Mouse (Mus musculus) macrophage (primary cell): ENCODE measurements around the gene Gm5168. TPM values are rescaled to one million over a fixed set of nuclear protein-coding genes. Genes with fewer than 3 reads are reported as not detected.
"Not testable (repeated sequence)": the region's sequence is repeated elsewhere in the genome, so short reads cannot be mapped to it uniquely, and the experiment has no call there.

Experiments used
- H3K27ac ChIP-seq: fragments of 350-480 bp; formaldehyde crosslinking; 2 replicates; pipeline ENCODE4 v1.9.0; 2021
- H3K36me3 ChIP-seq: fragments of 350-480 bp; formaldehyde crosslinking; 2 replicates; pipeline ENCODE4 v1.9.0; 2021; ENCODE audit errors: inconsistent target
- H3K4me3 ChIP-seq: fragments of 350-480 bp; formaldehyde crosslinking; 2 replicates; pipeline ENCODE4 v1.9.0; 2021; ENCODE audit errors: inconsistent target
- H3K79me2 ChIP-seq: fragments of 350-480 bp; formaldehyde crosslinking; 2 replicates; pipeline ENCODE4 v1.9.0; 2021; ENCODE audit errors: inconsistent target
- WGBS: methylation state at CpG from one replicate; pipeline ENCODE4 v1.1.7; 2026; ENCODE audit warnings: inconsistent platforms; ENCODE audit not compliant: missing documents; 5-methylcytosine and 5-hydroxymethylcytosine counted together
- polyA plus RNA-seq: library from polyadenylated mRNA; stranded (reverse); fragments of 250-400 nt; gene quantifications from 3 replicates; pipeline ENCODE4 v1.2.4, GENCODE M21; 2018; ENCODE audit warnings: inconsistent platforms
- total RNA-seq, 78 experiments: library from RNA; depleted of rRNA; stranded (reverse); fragments of 250-400 nt; gene quantifications; 1 replicate in 9 of 78; 2 replicates in 24 of 78; 3 replicates in 43 of 78; 4 replicates in 2 of 78; pipeline ENCODE4 v1.2.4; 2018; ENCODE audit warnings: inconsistent platforms in 56 of 78

Gene Gm5168
- total RNA-seq (2018; cell fraction: chromatin; rRNA removed): not detected
- not detected for total RNA-seq (2018; cell fraction: cytosol; rRNA removed)
- total RNA-seq (2018; cell fraction: nucleus; rRNA removed): not detected
- not detected in 3 replicates for polyA plus RNA-seq

DNA sequence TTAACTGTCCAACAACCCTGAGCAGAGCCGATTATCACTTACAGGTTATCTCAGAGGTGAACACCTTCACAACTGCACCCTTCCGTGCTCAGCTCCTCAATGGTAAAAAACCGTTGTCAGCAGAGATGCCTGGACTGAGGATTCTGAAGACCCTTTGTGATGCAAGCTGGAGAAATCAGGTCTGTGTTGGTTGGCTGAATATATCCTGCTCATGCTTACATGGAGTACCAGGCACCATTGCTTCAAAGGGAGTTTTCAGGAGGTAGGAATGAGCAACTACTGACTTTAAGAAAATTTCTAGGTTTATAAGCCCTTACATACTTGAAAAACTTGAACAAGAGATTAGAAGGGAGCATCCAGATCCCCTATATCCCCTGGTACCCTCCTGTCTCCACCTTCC, at the start of gene Gm5168:
Gene Gm5168, minus strand, starts transcription at position 101 of the 400 bp plus-strand sequence.
- not testable (repeated sequence) for H3K79me2 ChIP-seq, H3K4me3 ChIP-seq, H3K27ac ChIP-seq, H3K36me3 ChIP-seq
- WGBS: no CpG with 5 or more reads among the region's 3 CpGs

Other genes with a start within 250 kb of the Gm5168 start
- gene Gm2012, start 180.3 kb upstream of the Gm5168 start, polyA plus RNA-seq: not detected in 3 replicates